Mouse (Mus musculus): ENCODE measurements at regions not wholly inside any gene's neighbourhood (a gene's known extent, or its start where the extent isn't known, plus 50 kb on each side); places are given as distances from the start of the nearest gene placed in this dataset.

DNA sequence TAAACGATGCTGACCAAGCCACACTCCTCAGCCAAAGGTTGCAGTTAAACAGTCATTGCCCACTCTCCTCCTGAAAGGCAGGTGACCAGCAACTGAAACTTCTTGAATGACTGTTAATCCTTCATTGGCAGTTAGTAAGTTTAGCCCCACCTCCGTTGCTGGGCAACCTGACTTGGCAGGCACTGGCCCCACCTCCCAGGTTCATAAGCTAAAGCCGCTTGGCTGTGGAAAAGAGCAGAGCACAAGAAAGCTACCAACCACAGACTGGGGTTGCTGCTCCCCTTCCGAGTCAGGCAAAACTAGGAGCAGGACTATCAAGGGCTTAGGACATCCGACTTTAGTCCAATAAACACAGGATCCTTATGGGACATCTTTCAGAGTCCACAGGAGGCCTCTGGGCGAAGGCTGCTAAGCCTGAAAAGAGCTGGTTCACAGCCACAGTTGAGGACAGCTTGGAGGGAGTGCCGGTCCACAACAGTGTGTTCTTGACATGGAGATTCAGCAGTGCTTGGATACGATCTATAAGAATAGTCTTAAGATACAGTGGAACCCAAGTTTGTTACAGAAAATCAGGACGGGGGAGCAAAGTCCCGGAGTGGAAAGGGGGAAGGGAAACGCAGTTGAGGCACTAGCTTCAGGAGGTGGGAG is 67.7 kb upstream of the Kcnma1 start:
- no peak overlapping the region for H3K9ac ChIP-seq (replicated peaks; ENCODE audit: low read length)
- H3K27me3 ChIP-seq (ENCODE audit: insufficient read depth, low read length): no peaks in the 10 kb centered on the region
- no peaks in the 10 kb centered on the region for H3K9me3 ChIP-seq (ENCODE audit: low read length)
- no peaks in the 10 kb centered on the region for H3K4me1 ChIP-seq (ENCODE audit: insufficient read depth, low read length)
- H3K4me3 ChIP-seq (ENCODE audit: low read length): peak overlapping the region; percentile 24; the same call in 1 of the 2 replicates
- peak overlapping the region; percentile 49 for H3K4me2 ChIP-seq (replicated peaks; ENCODE audit: low read depth, low read length)
- WGBS: 19% methylated on average over 11 of the region's 11 CpGs
- peak; percentile 84 for ATAC-seq (ENCODE audit: low FRiP score, low TSS enrichment)
- H3K36me3 ChIP-seq (ENCODE audit: insufficient read depth, low read length): no peaks in the 10 kb centered on the region
- no peak overlapping the region for H3K27ac ChIP-seq (ENCODE audit: low read length)

DNA sequence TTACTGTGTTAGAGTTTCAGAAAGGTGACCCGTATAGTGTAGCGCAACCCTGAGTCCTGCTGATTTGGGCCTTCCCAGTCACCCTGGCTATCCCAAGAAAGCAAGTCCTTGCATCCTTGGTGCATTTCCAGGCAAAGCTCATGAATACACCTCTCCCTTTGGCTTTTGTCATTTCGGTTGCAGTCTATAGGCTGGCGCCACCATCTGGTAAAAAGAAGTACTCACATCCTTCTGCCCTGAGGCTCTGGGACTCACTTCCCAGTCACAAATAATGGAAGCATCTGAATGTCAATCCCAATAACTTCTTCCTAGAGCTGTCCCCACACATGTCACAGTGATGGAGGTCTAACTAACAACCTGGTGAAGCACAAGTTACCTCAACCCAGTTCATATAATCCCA is 54.4 kb upstream of the Kcnma1 start:
- Histone ChIP-seq H3K27ac (ENCODE audit: low read length) (no peak overlapping the region), H3K9ac (replicated peaks; ENCODE audit: low read length) (no peak overlapping the region), H3K27me3 (ENCODE audit: insufficient read depth, low read length) (no peaks in the 10 kb centered on the region), H3K4me2 (replicated peaks; ENCODE audit: low read depth, low read length) (no peak overlapping the region), H3K36me3 (ENCODE audit: insufficient read depth, low read length) (no peaks in the 10 kb centered on the region), H3K4me1 (ENCODE audit: insufficient read depth, low read length) (no peaks in the 10 kb centered on the region), H3K9me3 (ENCODE audit: low read length) (no peaks in the 10 kb centered on the region), H3K4me3 (ENCODE audit: low read length) (no peak overlapping the region)
- WGBS: 65% methylated on average over 4 of the region's 4 CpGs
- no peak for ATAC-seq (ENCODE audit: low FRiP score, low TSS enrichment)

DNA sequence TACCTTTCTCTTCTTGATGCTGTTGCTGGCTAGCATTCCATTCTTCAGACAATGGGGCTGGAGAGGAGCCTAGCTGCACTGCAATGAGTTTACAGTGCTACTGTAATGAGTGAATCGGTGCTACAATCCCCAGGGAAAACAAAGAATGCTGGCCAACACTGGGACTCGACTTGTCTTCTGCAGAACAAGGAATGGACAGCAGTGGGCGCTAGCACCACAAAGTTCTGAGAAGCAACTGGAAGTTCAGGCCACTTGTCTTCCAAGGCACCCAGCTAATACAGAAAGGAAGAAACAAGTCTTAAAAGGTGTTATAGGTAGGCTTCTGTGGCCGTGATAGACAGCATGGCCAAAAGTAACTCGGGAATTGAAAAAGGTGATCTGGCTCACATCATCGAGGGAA is 53.4 kb upstream of the Kcnma1 start:
- 40% methylated on average over 6 of the region's 6 CpGs for WGBS
- Histone ChIP-seq H3K4me3 (ENCODE audit: low read length) (no peak overlapping the region), H3K9ac (replicated peaks; ENCODE audit: low read length) (no peak overlapping the region), H3K4me2 (replicated peaks; ENCODE audit: low read depth, low read length) (no peak overlapping the region), H3K9me3 (ENCODE audit: low read length) (no peaks in the 10 kb centered on the region), H3K36me3 (ENCODE audit: insufficient read depth, low read length) (no peaks in the 10 kb centered on the region), H3K27me3 (ENCODE audit: insufficient read depth, low read length) (no peaks in the 10 kb centered on the region), H3K27ac (ENCODE audit: low read length) (no peak overlapping the region), H3K4me1 (ENCODE audit: insufficient read depth, low read length) (no peaks in the 10 kb centered on the region)
- no peak for ATAC-seq (ENCODE audit: low FRiP score, low TSS enrichment)

DNA sequence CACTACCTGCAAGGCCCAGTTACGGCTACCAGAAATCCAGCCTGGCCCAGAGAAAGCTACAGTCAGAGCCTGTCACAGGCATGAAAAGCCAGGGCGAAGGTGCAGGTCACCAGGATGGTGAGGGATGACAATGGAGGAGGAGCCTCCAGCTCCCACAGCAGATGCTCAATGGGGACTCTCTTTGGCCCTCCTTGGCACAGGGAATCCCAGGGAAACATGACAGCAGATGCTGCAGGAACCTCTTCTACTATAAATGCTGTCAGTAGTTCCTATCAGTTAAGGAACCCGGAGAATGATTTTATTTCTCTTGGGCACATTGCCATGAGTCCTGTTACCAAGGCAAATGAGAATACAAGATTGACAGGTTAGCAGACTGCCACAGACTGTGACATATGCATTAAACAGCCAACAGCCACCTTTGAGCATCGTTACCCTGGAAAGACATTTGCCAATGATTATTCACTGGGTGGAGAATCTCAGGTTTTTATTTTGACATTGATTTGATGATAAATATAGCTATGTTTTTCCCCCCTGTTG is 51.0 kb upstream of the Kcnma1 start:
- Histone ChIP-seq H3K9me3 (ENCODE audit: low read length) (no peaks in the 10 kb centered on the region), H3K4me1 (ENCODE audit: insufficient read depth, low read length) (no peaks in the 10 kb centered on the region), H3K27ac (ENCODE audit: low read length) (no peak overlapping the region), H3K9ac (replicated peaks; ENCODE audit: low read length) (no peak overlapping the region), H3K36me3 (ENCODE audit: insufficient read depth, low read length) (no peaks in the 10 kb centered on the region), H3K4me2 (replicated peaks; ENCODE audit: low read depth, low read length) (no peak overlapping the region), H3K4me3 (ENCODE audit: low read length) (no peak overlapping the region), H3K27me3 (ENCODE audit: insufficient read depth, low read length) (no peaks in the 10 kb centered on the region)
- no peak for ATAC-seq (ENCODE audit: low FRiP score, low TSS enrichment)
- WGBS: 79% methylated on average over 4 of the region's 4 CpGs

Measured in kidney, embryonic 16.5 days (tissue).